Mouse (Mus musculus) G1E (cell line): ENCODE data around the gene Etl4. TPM values are rescaled to one million over a fixed set of nuclear protein-coding genes. Genes with fewer than 3 reads are reported as not detected.

Source experiments
- ATAC-seq: 2 replicates; pipeline ENCODE4 v1.8.0; 2016; ENCODE audit warnings: mild to moderate bottlenecking; ENCODE audit not compliant: insufficient number of reproducible peaks, poor library complexity, low FRiP score, severe bottlenecking; ENCODE audit errors: extremely low read depth
- DNase-seq: peaks from one replicate; pipeline ENCODE4 v3.0.0; 2012; ENCODE audit warnings: low spot score
- H3K27me3 ChIP-seq: 2 replicates; pipeline ENCODE4 v1.6.1; 2012; ENCODE audit warnings: mild to moderate bottlenecking, low read length, inconsistent platforms; ENCODE audit not compliant: insufficient read depth
- H3K36me3 ChIP-seq: replicated peaks from 2 replicates; pipeline ENCODE3; 2012; ENCODE audit warnings: mild to moderate bottlenecking, inconsistent platforms
- H3K4me1 ChIP-seq: 2 replicates; pipeline ENCODE4 v1.6.1; 2012; ENCODE audit warnings: low read depth, low read length, inconsistent platforms, mixed read lengths; ENCODE audit not compliant: insufficient read depth
- H3K4me3 ChIP-seq: 2 replicates; pipeline ENCODE4 v1.5.1; 2012; ENCODE audit warnings: low read depth, mild to moderate bottlenecking, inconsistent platforms, low read length, moderate library complexity, mixed read lengths
- H3K9me3 ChIP-seq: replicated peaks from 2 replicates; pipeline ENCODE4 v1.6.1; 2012; ENCODE audit warnings: inconsistent platforms
- CTCF ChIP-seq: IDR thresholded peaks from 2 replicates; pipeline ENCODE4 v1.5.1; 2012; ENCODE audit warnings: low read depth, low read length, inconsistent platforms, mixed read lengths
- GATA1 ChIP-seq: IDR thresholded peaks from 2 replicates; pipeline ENCODE4 v1.6.1; 2012; ENCODE audit warnings: borderline replicate concordance, low read length, inconsistent platforms, mixed read lengths
- GATA2 ChIP-seq: IDR thresholded peaks from 2 replicates; pipeline ENCODE4 v1.6.1; 2012; ENCODE audit warnings: low read depth, low read length, inconsistent platforms, borderline replicate concordance
- POLR2AphosphoS5 ChIP-seq: IDR thresholded peaks from 2 replicates; pipeline ENCODE4 v1.6.1; 2012; ENCODE audit warnings: low read depth, low read length, inconsistent platforms; ENCODE audit not compliant: insufficient replicate concordance
- TAL1 ChIP-seq: conservative IDR thresholded peaks from 2 replicates; pipeline ENCODE4 v1.6.1; 2012; ENCODE audit warnings: low read depth, low read length, inconsistent platforms, mixed read lengths
- polyA plus RNA-seq: library from polyadenylated mRNA; stranded (reverse); fragments of >175 nt; gene quantifications from 2 replicates; pipeline ENCODE4 v1.2.3, GENCODE M21; 2012
- total RNA-seq, 2 experiments: library from RNA; stranded (forward) in 1 of 2; stranded (reverse) in 1 of 2; fragments of 200-1000 nt in 1 of 2; fragments of >200 nt in 1 of 2; fragmentation: Nextera tagmentation in 1 of 2; gene quantifications; 2 replicates each; pipeline ENCODE4 v1.2.3; 2014 to 2017

Etl4 gene
- total RNA-seq (2014; fragmentation: Nextera tagmentation) (not detected in 2 replicates), total RNA-seq (2017) (0.17 and 0.44 TPM in 2 replicates), polyA plus RNA-seq (not detected in 2 replicates)

- Histone ChIP-seq H3K4me3 (no peak within 1 kb of the TSS), H3K4me1 (no peaks in the 10 kb centered on the region), H3K9me3 (no peaks in the 10 kb centered on the region), H3K27me3 (peaks cover 13% of the 10 kb centered on the region; the same call in 1 of the 2 replicates), H3K36me3 (no peaks in the 10 kb centered on the region)
- DNase-seq: no peak
- ATAC-seq: no peak
- TF ChIP-seq GATA2 (no peak), POLR2AphosphoS5 (no peak), CTCF (no peak), TAL1 (no peak)
Measured at GRCm38 (mm10) chr2:19909171-19909899, at the start of gene Etl4. Gene Etl4 (plus strand): TSS chr2:19909780.

- Histone ChIP-seq H3K36me3 (no peaks in the 10 kb centered on the region), H3K4me3 (no peak overlapping the region), H3K27me3 (no peaks in the 10 kb centered on the region), H3K9me3 (no peaks in the 10 kb centered on the region), H3K4me1 (no peaks in the 10 kb centered on the region)
- ATAC-seq: no peak
- TF ChIP-seq TAL1 (no peak), GATA1 (no peak), GATA2 (no peak), POLR2AphosphoS5 (no peak), CTCF (no peak)
- no peak for DNase-seq
Measured at GRCm38 (mm10) chr2:19869167-19869566, 40.4 kb upstream of the Etl4 start.

- H3K36me3 ChIP-seq: no peaks in the 10 kb centered on the region
- no peaks in the 10 kb centered on the region for H3K9me3 ChIP-seq
- ATAC-seq (no peak), DNase-seq (no peak)
- H3K27me3 ChIP-seq: no peaks in the 10 kb centered on the region
- TF ChIP-seq TAL1 (no peak), CTCF (no peak), GATA1 (no peak), GATA2 (no peak), POLR2AphosphoS5 (no peak)
- H3K4me3 ChIP-seq: no peak overlapping the region
- no peaks in the 10 kb centered on the region for H3K4me1 ChIP-seq
Measured at GRCm38 (mm10) chr2:19871881-19872280, 37.7 kb upstream of the Etl4 start.

- Histone ChIP-seq H3K4me3 (no peak overlapping the region), H3K4me1 (no peaks in the 10 kb centered on the region), H3K9me3 (no peaks in the 10 kb centered on the region), H3K27me3 (no peaks in the 10 kb centered on the region), H3K36me3 (no peaks in the 10 kb centered on the region)
- no peak for TF ChIP-seq CTCF
- no peak for TF ChIP-seq POLR2AphosphoS5
- no peak for TF ChIP-seq GATA2
- TF ChIP-seq GATA1: no peak
- no peak for TF ChIP-seq TAL1
- ATAC-seq: no peak
- DNase-seq: no peak
Measured at GRCm38 (mm10) chr2:19890875-19891274, 18.7 kb upstream of the Etl4 start.

GRCm38 (mm10) chr2:19909900-19910780, 560 bp downstream of the Etl4 start:
- Histone ChIP-seq H3K4me3 (no peak overlapping the region), H3K27me3 (peaks cover 13% of the 10 kb centered on the region; the same call in 1 of the 2 replicates), H3K9me3 (no peaks in the 10 kb centered on the region), H3K36me3 (no peaks in the 10 kb centered on the region), H3K4me1 (no peaks in the 10 kb centered on the region)
- ATAC-seq (no peak), DNase-seq (no peak)
- TF ChIP-seq GATA2 (no peak), TAL1 (no peak), POLR2AphosphoS5 (no peak), CTCF (no peak), GATA1 (no peak)

GRCm38 (mm10) chr2:19910781-19911175, 1.2 kb downstream of the Etl4 start:
- H3K4me3 ChIP-seq: no peak overlapping the region
- ATAC-seq (no peak), DNase-seq (no peak)
- peaks cover 13% of the 10 kb centered on the region; the same call in 1 of the 2 replicates for H3K27me3 ChIP-seq
- TF ChIP-seq TAL1: no peak
- no peak for TF ChIP-seq CTCF
- no peak for TF ChIP-seq GATA1
- TF ChIP-seq GATA2: no peak
- no peak for TF ChIP-seq POLR2AphosphoS5
- no peaks in the 10 kb centered on the region for H3K36me3 ChIP-seq
- no peaks in the 10 kb centered on the region for H3K9me3 ChIP-seq
- no peaks in the 10 kb centered on the region for H3K4me1 ChIP-seq
